Mouse (Mus musculus) layer of hippocampus, adult 9-11 months (tissue): ENCODE results near the gene Dda1.

Experiments used
- DNase-seq: peaks from one replicate; pipeline ENCODE4 v3.0.0; 2022

The Dda1 gene

DNA sequence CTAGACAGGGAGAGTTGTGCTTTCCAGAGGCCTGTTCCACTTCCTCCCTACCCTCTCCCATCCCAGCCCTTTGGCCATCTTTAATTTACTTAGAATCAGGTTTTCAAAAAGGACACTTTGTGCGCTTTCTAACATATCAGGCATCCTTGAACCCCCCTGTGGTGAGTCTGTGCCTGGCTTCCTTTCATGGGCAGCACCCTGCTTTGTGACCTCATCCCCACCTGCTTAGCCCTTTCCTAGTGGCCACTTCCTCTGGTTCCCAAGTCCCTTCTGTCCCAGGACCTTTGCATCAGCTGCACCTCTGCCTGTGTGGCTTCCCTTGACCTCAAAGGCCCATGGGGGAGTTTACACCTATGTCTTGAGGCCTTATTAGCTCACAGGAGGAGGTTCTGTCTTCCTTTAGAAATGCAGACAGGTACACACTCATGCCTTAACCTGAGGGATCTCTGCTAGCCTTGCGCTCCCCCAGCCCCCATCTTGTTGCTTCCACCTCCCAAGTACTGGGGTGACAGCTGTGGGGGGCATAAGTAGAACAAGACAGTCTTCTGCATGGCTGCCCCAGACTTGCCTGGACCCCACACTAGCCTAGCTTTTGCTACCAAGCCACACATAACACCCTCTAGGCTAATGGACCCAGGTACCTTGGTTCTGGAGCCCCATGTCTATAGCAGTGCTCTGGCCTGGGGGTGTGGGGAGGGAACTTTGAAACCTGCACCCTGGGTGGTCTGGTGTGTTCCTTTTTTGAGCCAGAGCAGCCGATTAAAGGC is 1.3 kb downstream of the Dda1 start:
- peak; percentile 8 for DNase-seq

GRCm38 (mm10) chr8:71470913-71471255 is 1.9 kb downstream of the Dda1 start:
- no peak for DNase-seq

- no peak for DNase-seq
These were observed 2.9 kb downstream of the Dda1 start for GRCm38 (mm10) chr8:71471861-71472260.

GRCm38 (mm10) chr8:71472601-71473386 is 3.8 kb downstream of the Dda1 start:
- no peak for DNase-seq

- DNase-seq, result no peak
These were observed 5.3 kb downstream of the Dda1 start for GRCm38 (mm10) chr8:71474344-71474743.

- DNase-seq, result no peak
These were observed 6.0 kb downstream of the Dda1 start for GRCm38 (mm10) chr8:71474785-71475701.

DNA sequence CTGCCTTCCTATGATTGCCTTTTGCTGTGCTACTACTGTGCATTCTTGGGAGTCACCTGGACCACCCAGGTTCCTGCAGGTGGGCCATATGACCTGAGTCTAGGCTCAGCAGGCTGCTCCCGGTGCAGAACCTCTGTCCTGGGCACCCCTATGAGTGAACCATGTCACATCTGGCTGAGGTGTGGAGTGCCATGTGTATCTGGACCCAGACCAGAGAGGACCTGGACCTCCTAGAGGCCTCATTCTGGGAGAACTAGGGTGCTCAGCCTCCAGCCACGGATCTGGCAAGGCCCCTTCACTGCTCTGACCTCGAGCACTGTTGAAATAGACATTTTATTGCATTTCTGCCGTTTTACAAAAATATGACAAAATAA is 6.7 kb downstream of the Dda1 start:
- DNase-seq, result no peak

GRCm38 (mm10) chr8:71476099-71476940 is 7.3 kb downstream of the Dda1 start:
- DNase-seq, result peak; percentile 80

DNA sequence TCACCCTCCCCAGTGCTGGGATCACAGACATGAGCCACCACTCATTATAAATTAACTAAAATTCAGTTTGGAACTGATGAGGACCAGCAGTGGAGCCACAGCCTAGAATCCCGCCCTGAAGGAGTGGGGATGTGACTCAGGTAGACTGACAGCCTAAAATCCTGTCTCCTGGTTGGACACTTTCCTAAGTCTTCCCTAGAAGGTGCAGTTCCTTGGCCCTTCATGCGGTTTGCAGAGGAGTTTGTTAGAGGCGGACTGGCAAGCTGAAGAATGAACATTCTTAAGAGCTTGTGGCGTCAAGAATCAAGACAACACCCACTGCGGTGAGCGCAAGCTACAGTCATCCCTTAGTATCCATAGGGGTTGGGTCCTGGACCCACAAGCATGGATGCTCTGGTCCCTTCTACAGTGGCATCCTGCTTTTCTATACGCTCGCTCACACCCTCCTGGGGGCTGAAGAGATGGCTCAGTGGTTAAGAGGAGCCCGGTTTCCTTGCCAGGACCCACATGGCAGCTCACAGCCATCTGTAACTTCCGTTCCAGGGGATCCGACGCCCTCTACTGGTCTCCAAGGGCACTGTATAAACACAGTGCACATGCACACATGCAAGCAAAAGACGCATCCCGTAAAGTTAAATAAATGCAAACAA is 8.3 kb downstream of the Dda1 start:
- no peak for DNase-seq

GRCm38 (mm10) chr8:71478943-71479342 is 9.9 kb downstream of the Dda1 start:
- no peak for DNase-seq

DNA sequence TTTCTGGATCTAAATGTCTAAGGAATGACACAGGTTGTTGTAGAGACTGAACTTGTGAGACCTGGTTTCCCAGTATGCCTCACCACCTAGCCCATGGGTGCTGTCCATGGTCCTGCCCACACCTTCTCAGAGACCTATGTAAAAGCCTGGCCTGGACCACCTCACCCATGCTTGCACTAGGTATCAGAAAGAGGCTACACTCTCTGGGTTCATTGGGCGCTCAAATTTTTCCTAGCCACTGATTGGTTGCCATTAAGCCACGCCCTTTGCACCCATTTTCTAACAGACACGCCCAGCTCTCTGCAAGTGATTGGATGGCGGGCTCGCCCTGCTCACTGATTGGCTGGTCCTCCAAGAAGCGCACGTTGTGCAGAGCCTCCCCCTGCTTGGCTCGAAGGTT is 14.9 kb downstream of the Dda1 start:
- no peak for DNase-seq

DNA sequence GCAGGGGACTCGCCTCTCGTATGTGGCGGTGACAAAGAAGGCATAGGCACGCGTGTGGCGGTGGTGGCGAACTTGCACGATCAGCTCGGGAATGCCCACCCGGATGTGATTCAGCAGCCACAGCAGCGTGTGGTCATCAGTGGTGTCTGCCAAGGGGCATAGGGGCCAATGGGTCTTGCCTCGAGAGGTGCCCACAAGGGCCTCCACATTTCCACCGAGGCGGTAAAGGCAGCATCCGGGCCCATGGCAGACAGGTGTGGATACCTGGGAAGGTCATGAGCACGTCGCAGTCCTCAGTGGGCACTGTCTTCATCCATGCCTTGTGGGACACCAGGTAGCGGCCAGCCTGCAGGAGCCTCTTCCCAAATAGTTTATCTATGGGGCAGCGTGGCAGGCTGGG is 15.7 kb downstream of the Dda1 start:
- DNase-seq, result no peak

GRCm38 (mm10) chr8:71485142-71486135 is 16.4 kb downstream of the Dda1 start, which contains the start of gene Ano8:
Ano8 (minus strand) TSS chr8:71485963.
- DNase-seq, result peak; percentile 88

- DNase-seq, result no peak
These were observed 17.1 kb downstream of the Dda1 start for GRCm38 (mm10) chr8:71486136-71486529.

DNA sequence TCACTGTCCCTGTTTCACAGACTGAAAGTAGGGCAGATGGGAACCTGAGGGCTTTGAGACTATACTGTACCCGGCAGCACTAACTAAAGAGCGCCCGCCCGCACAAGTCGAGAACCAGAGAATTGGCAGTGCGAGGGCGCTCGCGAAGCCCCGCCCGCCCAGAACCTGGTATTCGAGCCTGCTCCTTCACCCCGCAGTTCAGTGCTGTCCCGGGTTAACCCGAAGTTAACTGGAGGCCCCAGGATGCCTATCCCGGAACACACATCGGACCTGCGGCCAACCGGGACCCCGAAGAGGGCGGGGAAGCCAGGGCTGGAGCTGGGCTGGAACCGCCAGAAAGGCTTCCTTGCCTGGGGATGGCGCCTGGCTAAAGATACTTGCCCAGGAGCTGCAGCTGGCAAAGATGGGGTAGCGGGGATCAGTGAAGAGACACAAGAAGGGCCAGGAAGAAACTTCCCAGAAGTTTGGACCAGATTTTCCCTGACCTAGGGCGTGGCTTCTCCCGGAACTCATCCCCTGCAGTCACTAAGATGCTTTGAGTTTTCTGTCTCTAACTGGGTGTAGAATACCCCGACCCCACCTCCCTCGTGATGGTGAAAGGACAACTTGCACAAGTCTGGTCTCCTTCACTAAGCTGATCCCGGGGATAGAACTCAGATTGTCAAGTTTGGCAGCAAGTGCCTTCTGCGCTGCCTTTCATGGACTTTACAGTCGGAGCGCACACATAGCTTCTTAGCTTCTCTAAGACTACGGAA is 18.9 kb downstream of the Dda1 start, which contains the start of gene Gtpbp3:
Gene Gtpbp3 (plus strand): TSS at position 413 of the 755 bp plus-strand sequence.
- DNase-seq, result peak; percentile 80

GRCm38 (mm10) chr8:71488454-71488853 is 19.5 kb downstream of the Dda1 start:
- peak; percentile 92 for DNase-seq

GRCm38 (mm10) chr8:71495039-71495438 is 26.0 kb downstream of the Dda1 start:
- peak; percentile 82 for DNase-seq

DNA sequence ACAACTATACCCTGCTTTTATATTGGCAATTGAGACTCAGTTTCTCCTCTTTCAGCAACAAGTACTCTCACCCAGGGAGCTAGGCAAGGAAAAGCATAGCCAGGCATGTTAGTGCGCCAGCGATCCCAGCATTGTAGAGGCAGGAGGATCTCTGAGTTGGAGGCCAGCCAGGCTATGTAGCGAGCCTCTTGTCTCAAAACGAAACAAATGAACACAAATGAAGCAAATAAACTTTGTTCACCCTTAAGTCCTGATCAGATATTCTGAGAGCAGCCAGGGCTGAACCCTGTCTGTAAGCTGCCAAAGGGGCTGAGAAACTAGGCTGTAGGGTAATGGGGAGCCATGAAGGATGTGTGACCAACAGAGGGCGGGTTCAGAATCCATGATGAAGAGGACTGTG is 26.8 kb downstream of the Dda1 start:
- no peak for DNase-seq

DNA sequence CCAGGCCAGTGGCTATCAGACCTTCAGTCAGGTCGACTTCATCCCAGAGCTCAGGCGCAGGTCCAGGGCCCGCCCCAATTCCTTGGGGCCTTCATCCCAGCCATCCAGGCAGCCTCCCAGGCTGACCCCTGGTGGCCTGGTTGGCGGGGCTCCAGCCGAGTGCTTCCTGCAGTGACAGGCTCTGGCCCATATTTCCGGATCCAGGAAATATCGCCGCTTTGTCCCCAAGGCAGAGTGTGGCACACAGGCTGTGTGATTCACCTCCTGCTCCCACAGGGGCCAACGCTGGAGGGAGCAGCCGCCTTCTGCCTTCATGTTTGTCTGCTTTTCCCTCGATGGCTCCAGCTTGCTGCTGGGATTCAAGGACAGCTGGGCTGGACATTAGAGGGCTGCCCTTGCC is 27.5 kb downstream of the Dda1 start:
- peak; percentile 52 for DNase-seq
